Mouse (Mus musculus): ENCODE results near the gene Ppp2r1a.

The Ppp2r1a gene

GRCm38 (mm10) chr17:20944985-20945891 is at the start of gene Ppp2r1a:
Gene Ppp2r1a, plus strand, starts transcription at chr17:20945311.
- DNase-seq (ENCODE audit: low spot score in 2 of 2): peak; percentile 100

- no peak for DNase-seq (ENCODE audit: low spot score in 2 of 2)
Observed at GRCm38 (mm10) chr17:20904991-20905390, 40.1 kb upstream of the Ppp2r1a start, which contains the start of gene Vmn1r231. Gene Vmn1r231, minus strand, starts transcription at chr17:20905091.

- DNase-seq (ENCODE audit: low spot score in 2 of 2): no peak
Observed at GRCm38 (mm10) chr17:20919614-20920013, 25.5 kb upstream of the Ppp2r1a start, which contains the start of gene Vmn1r232. Gene Vmn1r232, minus strand, starts transcription at chr17:20919714.

- no peak for DNase-seq (ENCODE audit: low spot score in 2 of 2)
Observed at GRCm38 (mm10) chr17:20944226-20944625, 885 bp upstream of the Ppp2r1a start.

DNA sequence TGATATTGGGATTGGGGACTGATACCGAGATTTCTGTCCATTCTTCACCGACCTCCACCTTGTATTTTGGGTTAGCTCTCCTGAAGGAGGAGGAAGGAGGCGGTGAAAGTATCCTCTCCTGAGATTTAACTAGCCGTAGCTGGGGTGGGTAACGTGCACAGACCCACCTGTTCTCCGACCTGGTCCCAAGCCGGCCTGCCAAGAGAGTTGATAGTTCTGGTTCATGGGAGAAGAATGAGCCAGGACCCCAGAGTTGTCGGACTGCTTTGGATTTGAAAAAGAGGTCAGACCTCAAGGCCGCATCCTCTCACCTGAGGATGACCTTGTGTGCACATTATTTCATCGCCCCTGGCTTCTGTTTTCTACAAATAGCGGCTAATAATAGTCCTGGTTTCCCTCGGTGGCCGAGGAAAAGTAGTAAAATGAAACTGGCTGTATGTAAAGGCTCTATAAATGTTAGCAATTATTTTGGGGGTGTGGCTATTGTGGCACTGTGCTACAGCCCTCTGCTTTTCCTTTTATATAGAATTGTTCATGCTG is 985 bp downstream of the Ppp2r1a start:
- no peak for DNase-seq (ENCODE audit: low spot score in 2 of 2)

- DNase-seq (ENCODE audit: low spot score in 2 of 2): no peak
Observed at GRCm38 (mm10) chr17:20946636-20947035, 1.5 kb downstream of the Ppp2r1a start.

DNA sequence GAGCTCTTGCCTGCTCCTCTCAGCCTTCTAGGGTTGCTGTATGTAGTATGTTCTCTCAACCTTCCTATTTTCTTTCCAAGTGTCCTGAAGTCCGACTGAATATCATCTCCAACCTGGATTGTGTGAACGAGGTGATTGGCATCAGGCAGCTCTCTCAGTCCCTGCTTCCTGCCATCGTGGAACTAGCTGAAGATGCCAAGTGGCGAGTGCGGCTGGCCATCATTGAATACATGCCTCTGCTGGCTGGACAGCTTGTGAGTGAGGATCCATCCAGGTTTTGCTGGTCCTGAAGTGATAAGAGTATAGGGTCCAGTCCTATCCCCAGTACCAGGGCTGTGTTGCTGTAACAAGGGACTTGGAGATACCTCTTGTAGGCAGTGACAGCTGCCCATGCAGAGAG is 15.3 kb downstream of the Ppp2r1a start:
- DNase-seq (ENCODE audit: low spot score in 2 of 2): no peak

GRCm38 (mm10) chr17:20965421-20965820 is 20.3 kb downstream of the Ppp2r1a start:
- DNase-seq (ENCODE audit: low spot score in 2 of 2): peak; percentile 30 to 44

DNA sequence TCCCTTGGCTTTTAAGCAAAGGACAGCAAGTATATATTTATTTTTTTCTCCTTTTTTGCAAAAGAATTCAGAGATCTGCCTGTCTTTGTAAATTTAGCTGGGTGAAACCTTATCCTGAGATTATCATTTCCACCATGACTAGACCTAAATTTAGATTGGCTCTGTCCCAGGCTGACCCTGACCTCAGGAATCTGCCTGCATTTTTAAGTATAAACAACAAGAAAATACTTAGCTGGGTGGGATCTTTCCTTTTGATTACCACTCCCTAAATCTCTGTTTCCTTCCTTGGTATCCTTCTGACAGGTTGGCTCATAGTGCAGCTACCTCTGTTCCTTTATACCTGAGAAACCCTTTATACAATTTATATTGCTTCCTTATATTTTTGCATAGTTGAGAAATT is 21.6 kb downstream of the Ppp2r1a start:
- no peak for DNase-seq (ENCODE audit: low spot score in 2 of 2)

- DNase-seq (ENCODE audit: low spot score in 2 of 2): no peak
Observed at GRCm38 (mm10) chr17:20993716-20994115, 48.6 kb downstream of the Ppp2r1a start.

- DNase-seq (ENCODE audit: low spot score in 2 of 2): no peak
Observed at GRCm38 (mm10) chr17:20996364-20996763, 51.3 kb downstream of the Ppp2r1a start, which contains the start of gene Vmn1r233. Gene Vmn1r233, minus strand, starts transcription at chr17:20996464.

DNA sequence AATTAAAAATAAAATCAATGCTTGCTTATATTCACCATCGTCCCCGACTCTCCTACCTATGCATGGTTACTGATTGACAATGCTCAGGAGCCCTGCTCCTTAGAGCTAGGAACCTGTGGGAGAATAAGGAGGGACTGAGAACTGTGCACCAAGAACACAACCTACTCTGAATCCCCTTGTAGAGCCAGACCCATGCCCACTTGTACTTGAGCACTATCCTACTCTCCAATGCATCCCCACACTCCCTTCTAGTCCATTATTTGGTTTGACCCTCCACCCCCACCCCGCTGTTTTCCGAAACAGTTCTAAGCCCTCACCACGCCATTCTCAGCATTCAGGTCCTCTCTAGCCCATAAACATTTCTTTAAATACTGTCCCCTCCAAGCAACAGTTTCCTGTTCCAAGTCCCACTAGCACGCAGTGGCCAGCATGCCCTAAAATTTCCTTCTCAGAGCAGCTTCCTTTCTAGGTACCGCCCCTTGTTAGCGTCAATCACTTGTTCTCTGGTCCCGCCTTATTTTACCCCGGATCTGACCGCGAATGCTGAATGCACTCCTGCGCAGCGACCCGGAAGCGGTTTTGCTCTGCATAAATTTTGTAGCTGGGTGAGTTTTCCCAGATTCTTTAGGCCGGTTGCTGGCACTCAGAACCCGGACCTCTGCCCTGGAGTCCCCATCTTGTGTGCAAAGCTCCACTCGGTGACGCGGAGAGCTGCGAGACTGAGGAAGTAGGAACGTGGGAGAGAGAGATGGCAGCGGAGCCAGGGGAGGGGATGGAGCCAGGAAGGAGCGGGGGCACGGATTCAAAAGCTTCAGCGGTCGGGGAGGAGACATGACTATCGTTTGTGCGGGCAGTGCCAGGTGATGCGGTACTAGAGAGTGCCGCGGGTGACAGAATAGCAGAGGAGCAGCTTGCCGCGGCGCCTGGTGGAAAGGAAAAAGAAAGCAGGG is 63.5 kb downstream of the Ppp2r1a start, which contains the start of gene Zfp160:
TSS of gene Zfp160 (plus strand) at position 522 of the 950 bp plus-strand sequence.
- peak; percentile 87 to 91 for DNase-seq (ENCODE audit: low spot score in 2 of 2)

GRCm38 (mm10) chr17:21009726-21010125 is 64.6 kb downstream of the Ppp2r1a start:
- DNase-seq (ENCODE audit: low spot score in 2 of 2): no peak

Data from heart, adult 9 months (tissue).